Mouse (Mus musculus) T-helper 17 cell (primary cell): ENCODE results near the gene Slc9b2.

Experiments used
- in situ Hi-C, 2 experiments: fragments of 300-600 bp; cut with MboI, MseI; formaldehyde crosslinking; loops; 1 replicate in 1 of 2; 2 replicates in 1 of 2; pipeline ENCODE4 v1.15.1; 2025; ENCODE audit warnings: high pct_unique_total_duplicates in 2 of 2

Gene Slc9b2

DNA sequence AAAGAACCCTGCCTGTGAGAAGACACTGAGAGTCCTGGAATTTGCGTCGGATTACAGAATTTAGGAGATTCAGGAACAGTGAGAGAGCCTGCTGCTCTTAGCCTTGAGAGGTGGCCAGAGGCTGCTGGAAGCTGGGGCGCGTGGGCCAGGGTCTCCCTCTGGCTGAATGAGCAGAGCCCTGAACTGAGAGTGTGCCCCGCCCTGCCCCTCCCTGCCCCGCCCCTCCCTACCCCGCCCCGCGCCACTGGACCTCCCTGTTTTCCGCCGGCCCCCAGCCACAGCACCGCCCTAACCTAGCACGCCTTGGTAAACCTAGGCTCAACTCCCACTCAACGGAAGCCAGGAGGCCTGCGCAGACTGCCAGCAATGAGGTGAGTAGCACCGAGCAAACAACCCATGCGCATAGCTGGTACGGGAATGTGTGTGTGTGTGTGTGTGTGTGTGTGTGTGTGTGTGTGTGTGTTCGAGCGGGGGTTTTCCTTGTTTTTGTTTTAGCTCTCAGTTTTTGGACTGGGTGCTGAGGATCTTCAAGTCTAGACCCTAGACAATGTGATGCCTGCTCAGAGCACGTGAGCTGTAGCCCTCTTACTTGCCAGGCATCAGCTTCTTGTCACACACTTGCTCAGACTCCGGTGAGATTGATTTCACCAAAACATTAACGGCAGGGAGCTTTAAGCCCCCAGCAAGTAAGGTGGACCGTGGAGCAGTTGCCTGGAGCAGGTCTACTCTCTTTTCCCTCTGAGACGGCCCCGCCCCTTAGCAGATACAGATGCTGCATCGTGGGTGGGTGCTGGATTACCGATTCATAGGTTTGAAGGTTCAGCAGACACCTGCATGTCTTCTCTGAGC lies at the start of gene Slc9b2:
Gene Slc9b2, plus strand, starts transcription at position 290 of the 849 bp plus-strand sequence.
- in situ Hi-C loops = no loop called here

GRCm38 (mm10) chr3:135258919-135259318 lies 48.6 kb upstream of the Slc9b2 start:
- in situ Hi-C loops = no loop called here

DNA sequence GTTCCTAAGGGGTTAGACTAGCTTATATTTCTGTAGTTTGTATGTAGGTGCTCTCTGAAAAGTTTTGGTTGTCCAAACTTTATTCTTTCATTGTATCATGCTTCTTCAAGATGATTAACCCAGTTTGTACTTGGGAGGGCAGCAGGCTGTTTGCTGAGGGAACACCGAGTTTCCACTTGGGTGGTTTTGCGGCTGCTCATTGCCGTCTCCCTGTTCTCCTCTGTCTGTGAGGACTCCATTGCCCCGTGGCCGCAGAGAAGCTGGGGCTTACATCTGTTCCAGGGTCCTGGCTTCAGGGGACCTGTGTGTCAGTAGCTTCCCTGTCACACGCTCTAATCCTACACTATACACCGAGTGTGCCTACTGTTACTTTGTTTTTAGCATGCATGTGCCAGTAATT lies 47.3 kb upstream of the Slc9b2 start:
- in situ Hi-C loops = no loop called here

GRCm38 (mm10) chr3:135268616-135269015 lies 38.9 kb upstream of the Slc9b2 start:
- in situ Hi-C loops = loop anchor here in 1 of 2 experiments (5.0 kb wide), 1 partner anchor 41 kb away; no protein-coding TSS in a partner anchor

GRCm38 (mm10) chr3:135269391-135269990 lies 38.0 kb upstream of the Slc9b2 start:
- in situ Hi-C loops = loop anchor here in 1 of 2 experiments (5.0 kb wide), 1 partner anchor 42 kb away; no protein-coding TSS in a partner anchor

- in situ Hi-C loops = no loop called here
These were observed 34.9 kb upstream of the Slc9b2 start for GRCm38 (mm10) chr3:135272627-135273026.

- in situ Hi-C loops = no loop called here
These were observed 34.5 kb upstream of the Slc9b2 start for GRCm38 (mm10) chr3:135273047-135273446.

- in situ Hi-C loops = no loop called here
These were observed 27.3 kb upstream of the Slc9b2 start for GRCm38 (mm10) chr3:135280160-135280559.

GRCm38 (mm10) chr3:135280669-135281415 lies 26.7 kb upstream of the Slc9b2 start, which contains the start of gene Bdh2:
Gene Bdh2 (plus strand): TSS chr3:135281221.
- in situ Hi-C loops = no loop called here

GRCm38 (mm10) chr3:135281701-135282100 lies 25.8 kb upstream of the Slc9b2 start:
- in situ Hi-C loops = no loop called here

GRCm38 (mm10) chr3:135285256-135285655 lies 22.2 kb upstream of the Slc9b2 start:
- in situ Hi-C loops = no loop called here

DNA sequence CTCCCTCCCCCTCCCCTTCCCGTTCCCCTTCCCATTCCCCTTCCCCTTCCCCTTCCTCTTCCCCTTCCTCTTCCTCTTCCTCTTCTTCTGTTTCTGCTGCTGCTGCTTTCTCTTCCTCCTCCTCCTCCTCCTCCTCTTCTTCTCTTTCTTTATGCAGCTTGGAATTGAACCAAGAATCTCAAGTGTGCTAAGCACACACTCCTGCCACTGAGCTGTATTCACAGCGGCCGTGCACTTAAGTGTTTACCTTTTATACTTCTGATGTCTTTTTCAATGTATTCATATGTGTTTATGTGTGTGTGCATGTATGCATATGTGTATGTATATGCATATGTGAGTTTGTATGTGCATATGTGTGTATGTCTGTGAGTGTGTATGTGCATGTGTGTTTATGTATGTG lies 21.7 kb upstream of the Slc9b2 start:
- in situ Hi-C loops = no loop called here

GRCm38 (mm10) chr3:135288138-135288750 lies 19.3 kb upstream of the Slc9b2 start:
- in situ Hi-C loops = no loop called here

DNA sequence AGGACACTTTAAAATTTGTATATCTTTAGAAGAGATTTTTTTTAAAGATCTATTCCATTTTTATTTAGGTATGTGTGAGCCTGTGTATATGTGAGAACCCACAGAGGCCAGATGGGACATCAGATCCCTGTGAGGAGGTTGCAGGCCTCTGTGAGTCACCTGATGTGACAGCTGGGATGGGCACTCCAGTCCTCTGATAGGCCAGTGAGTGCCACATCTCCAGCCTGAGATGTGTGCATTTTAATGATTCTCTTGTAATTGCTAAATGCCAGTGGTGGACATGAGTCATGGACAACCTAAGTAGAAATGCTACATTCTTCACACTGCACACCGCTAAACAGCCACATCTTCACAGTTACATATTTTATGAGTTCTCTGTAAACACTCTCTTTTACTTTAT lies 18.4 kb upstream of the Slc9b2 start:
- in situ Hi-C loops = no loop called here

GRCm38 (mm10) chr3:135290249-135290894 lies 17.1 kb upstream of the Slc9b2 start:
- in situ Hi-C loops = loop anchor here (5.0 to 10.0 kb wide), 5 partner anchors 37 to 442 kb away; no protein-coding TSS in a partner anchor

- in situ Hi-C loops = loop anchor here (5.0 to 10.0 kb wide), 5 partner anchors 34 to 439 kb away; no protein-coding TSS in a partner anchor
These were observed 13.8 kb upstream of the Slc9b2 start for GRCm38 (mm10) chr3:135293703-135294102.

DNA sequence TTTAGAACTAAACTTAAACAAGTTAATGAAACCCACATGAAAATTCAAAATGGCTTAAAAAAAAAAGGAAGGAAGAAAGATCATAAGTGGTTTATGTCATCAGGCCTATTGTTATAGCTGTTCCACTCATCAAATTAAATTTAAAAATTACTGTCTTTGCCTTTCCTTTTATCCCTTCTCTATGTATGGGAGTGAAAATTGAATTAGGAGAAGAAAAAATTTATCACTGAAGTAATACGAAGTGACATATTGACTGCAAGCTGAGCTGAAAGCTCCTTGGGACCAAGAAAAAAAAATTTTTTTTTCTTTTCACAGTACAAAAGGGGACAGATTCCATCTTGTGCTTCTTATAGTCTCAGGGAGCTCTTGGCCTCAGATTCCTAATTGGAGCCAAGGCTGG lies 11.9 kb upstream of the Slc9b2 start:
- in situ Hi-C loops = loop anchor here in 1 of 2 experiments (10.0 kb wide), 1 partner anchor 209 kb away; no protein-coding TSS in a partner anchor

- in situ Hi-C loops = loop anchor here in 1 of 2 experiments (10.0 kb wide), 1 partner anchor 206 kb away; no protein-coding TSS in a partner anchor
These were observed 8.9 kb upstream of the Slc9b2 start for GRCm38 (mm10) chr3:135298560-135298959.

GRCm38 (mm10) chr3:135300081-135300480 lies 7.4 kb upstream of the Slc9b2 start:
- in situ Hi-C loops = no loop called here

- in situ Hi-C loops = no loop called here
These were observed 3.4 kb upstream of the Slc9b2 start for GRCm38 (mm10) chr3:135304060-135304459.

DNA sequence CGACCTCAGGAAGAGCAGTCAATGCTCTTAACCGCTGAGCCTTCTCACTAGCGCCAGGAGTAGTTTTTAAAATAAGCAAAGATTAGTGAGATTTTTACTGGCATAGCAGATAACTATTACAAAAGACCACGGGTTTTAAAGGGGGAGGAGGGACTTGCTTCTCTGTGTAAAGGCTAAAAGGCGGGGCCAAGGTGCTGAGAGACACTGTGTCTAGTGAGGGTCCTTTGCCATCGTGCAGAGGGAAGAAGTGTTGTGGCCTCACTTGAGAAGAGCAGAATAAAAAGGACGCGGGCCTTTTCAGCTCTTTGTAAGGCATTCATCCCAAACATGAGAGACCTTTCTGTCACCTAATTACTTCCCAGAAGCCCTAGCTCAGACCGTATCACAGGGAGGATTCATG lies 2.9 kb upstream of the Slc9b2 start:
- in situ Hi-C loops = no loop called here
